Mouse (Mus musculus) liver, embryonic 14.5 days (tissue): Measurements from ENCODE around the gene Rdh11.

Experiments
- CTCF ChIP-seq: IDR thresholded peaks from 2 replicates; pipeline ENCODE4 v1.5.1; 2016; ENCODE audit warnings: antibody characterized with exemption, low read depth, control low read depth
- EP300 ChIP-seq: IDR thresholded peaks from 2 replicates; pipeline ENCODE4 v1.6.1; 2016; ENCODE audit warnings: antibody characterized with exemption, low read depth

DNA sequence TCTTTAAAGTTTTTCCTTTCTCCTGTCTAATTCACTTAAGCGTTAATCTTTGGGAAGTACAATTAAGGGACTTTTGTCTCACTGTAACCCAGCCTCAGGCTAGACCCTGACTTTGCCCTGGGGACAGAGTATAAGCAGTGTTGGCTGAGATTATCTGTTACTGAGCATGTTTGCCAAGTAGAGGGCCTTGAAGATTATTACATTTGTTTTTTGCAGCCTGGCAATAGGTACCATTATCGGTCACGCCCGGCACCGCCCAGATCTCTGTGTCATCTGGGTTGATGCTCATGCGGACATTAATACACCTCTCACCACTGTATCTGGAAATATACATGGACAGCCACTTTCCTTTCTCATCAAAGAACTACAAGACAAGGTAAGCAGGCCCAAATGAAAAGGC is 42.4 kb downstream of the Rdh11 start:
- TF ChIP-seq CTCF (no peak), EP300 (no peak)
